Mouse (Mus musculus): ENCODE measurements around the gene Gm4027.
"Not testable (repeated sequence)": the region's sequence is repeated elsewhere in the genome, so short reads cannot be mapped to it uniquely, and the experiment has no call there.

Gene Gm4027

GRCm38 (mm10) chr12:87618569-87618968 lies at the start of gene Gm4027:
Gm4027 (plus strand) TSS chr12:87618869.
- not testable (repeated sequence) for DNase-seq (ENCODE audit: low spot score)

- not testable (repeated sequence) for DNase-seq (ENCODE audit: low spot score)
These were observed 17.3 kb upstream of the Gm4027 start for GRCm38 (mm10) chr12:87601388-87601787.

- not testable (repeated sequence) for DNase-seq (ENCODE audit: low spot score)
These were observed 16.3 kb upstream of the Gm4027 start, which contains the start of gene Oog1 for GRCm38 (mm10) chr12:87602388-87602787. Oog1 (plus strand) TSS chr12:87602688.

- not testable (repeated sequence) for DNase-seq (ENCODE audit: low spot score)
These were observed 25.9 kb downstream of the Gm4027 start, which contains the start of gene Gm16381 for GRCm38 (mm10) chr12:87644520-87644919. Gm16381 (minus strand) TSS chr12:87644620.

GRCm38 (mm10) chr12:87652916-87653703 lies 34.4 kb downstream of the Gm4027 start:
- DNase-seq (ENCODE audit: low spot score): not testable (repeated sequence)

Measured in retina, embryonic 14.5 days (tissue).